Mouse (Mus musculus): ENCODE measurements around the gene Rxfp4.

The Rxfp4 gene

GRCm38 (mm10) chr3:88627535-88627934 lies 25.4 kb downstream of the Rxfp4 start:
- no peak for DNase-seq

GRCm38 (mm10) chr3:88627114-88627513 lies 25.8 kb downstream of the Rxfp4 start:
- DNase-seq: no peak

GRCm38 (mm10) chr3:88626316-88626715 lies 26.6 kb downstream of the Rxfp4 start:
- DNase-seq: no peak

GRCm38 (mm10) chr3:88625531-88625930 lies 27.4 kb downstream of the Rxfp4 start:
- no peak for DNase-seq

- no peak for DNase-seq
These were observed 28.0 kb downstream of the Rxfp4 start for GRCm38 (mm10) chr3:88624951-88625350.

GRCm38 (mm10) chr3:88624324-88624723 lies 28.6 kb downstream of the Rxfp4 start:
- DNase-seq: no peak

GRCm38 (mm10) chr3:88623346-88624135 lies 29.4 kb downstream of the Rxfp4 start:
- no peak for DNase-seq

- DNase-seq: no peak
These were observed 30.0 kb downstream of the Rxfp4 start for GRCm38 (mm10) chr3:88622941-88623345.

- DNase-seq: no peak
These were observed 30.6 kb downstream of the Rxfp4 start for GRCm38 (mm10) chr3:88622113-88622940.

- no peak for DNase-seq
These were observed 31.3 kb downstream of the Rxfp4 start for GRCm38 (mm10) chr3:88621537-88622112.

GRCm38 (mm10) chr3:88620992-88621536 lies 31.9 kb downstream of the Rxfp4 start:
- peak; percentile 53 for DNase-seq

- DNase-seq: no peak
These were observed 32.6 kb downstream of the Rxfp4 start for GRCm38 (mm10) chr3:88620146-88620991.

- no peak for DNase-seq
These were observed 33.5 kb downstream of the Rxfp4 start for GRCm38 (mm10) chr3:88619113-88620097.

- no peak for DNase-seq
These were observed 34.7 kb downstream of the Rxfp4 start for GRCm38 (mm10) chr3:88618074-88618871.

GRCm38 (mm10) chr3:88616951-88617500 lies 35.9 kb downstream of the Rxfp4 start:
- DNase-seq: no peak

GRCm38 (mm10) chr3:88615902-88616391 lies 37.0 kb downstream of the Rxfp4 start:
- no peak for DNase-seq

- DNase-seq: no peak
These were observed 37.8 kb downstream of the Rxfp4 start for GRCm38 (mm10) chr3:88615117-88615516.

GRCm38 (mm10) chr3:88614418-88614817 lies 38.5 kb downstream of the Rxfp4 start:
- no peak for DNase-seq

- DNase-seq: no peak
These were observed 43.9 kb downstream of the Rxfp4 start for GRCm38 (mm10) chr3:88609066-88609465.

- no peak for DNase-seq
These were observed 45.2 kb downstream of the Rxfp4 start for GRCm38 (mm10) chr3:88607758-88608138.
